Mouse (Mus musculus): ENCODE measurements around the gene Macrod1.

The Macrod1 gene

DNA sequence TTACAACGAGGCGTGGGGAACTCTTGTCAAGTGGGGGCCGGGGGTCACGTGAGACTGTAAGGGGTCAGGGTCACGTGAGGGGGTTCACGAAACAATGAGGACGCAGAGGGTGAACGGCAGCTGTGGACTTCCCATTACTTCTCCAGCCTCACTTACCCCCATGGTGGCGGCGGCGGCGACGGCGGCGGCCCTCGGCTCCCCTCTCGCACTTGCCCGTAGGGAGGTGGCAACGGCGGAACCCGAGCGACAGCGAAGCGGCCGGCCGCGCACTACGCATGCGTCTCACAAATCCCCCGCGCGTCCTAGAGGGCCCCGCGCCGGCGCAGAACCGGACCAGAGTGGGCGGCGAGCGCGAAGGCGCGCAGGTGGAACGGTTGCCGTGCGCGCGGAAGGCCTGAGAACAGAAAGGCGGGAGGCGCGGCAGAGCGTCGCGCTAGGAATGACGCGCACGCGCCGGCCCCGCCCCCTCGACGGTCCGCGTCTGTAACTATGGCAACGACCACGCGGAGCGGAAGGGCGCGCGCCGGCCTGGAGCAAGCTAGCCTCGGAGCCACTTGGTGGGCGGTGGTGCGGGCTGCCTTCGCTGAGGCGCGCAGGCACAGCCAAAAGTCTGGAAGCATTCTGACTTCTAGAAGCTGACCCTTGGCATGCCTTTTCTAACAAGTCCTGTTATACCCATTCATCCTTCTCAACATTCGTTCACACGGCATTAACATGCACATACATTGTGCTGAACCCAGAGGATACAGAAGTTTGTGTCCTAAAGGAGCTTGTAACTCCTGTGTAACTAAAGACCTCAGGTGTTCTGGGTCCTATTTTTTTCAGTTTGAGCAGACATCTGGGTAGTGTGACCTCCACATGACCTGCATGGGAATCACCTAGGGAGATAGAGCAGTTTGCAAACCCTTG lies 184.4 kb downstream of the Macrod1 start, which contains the start of gene Naa40:
TSS of gene Naa40 (minus strand) at position 402 of the 909 bp plus-strand sequence.
- DNase-seq, result peak; percentile 96 to 97

DNA sequence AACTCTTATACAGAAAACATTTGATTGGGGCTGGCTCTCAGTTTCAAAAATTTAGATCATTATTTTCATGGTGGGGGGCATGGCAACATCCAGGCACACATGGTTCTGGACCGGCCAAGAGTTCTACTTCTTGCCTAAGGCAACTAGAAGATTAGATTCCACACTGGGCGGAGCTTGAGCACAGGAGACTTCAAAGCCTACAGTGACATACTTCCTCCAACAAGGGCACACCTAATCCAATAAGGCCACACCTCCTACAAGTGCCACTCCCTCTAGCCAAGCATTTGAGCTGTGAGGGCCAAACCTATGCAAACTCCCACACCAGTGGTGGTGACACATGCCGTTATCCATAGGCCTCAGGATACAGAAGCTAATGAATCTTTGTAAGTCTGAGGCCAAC lies 189.4 kb downstream of the Macrod1 start:
- peak in 1 of 2 experiments; percentile 20 for DNase-seq
